Mouse (Mus musculus) lung, adult 18-20 months (tissue): ENCODE data around the gene Egfl8.
A peak's percentile ranks its signal among the peaks of the same experiment; 100 is the strongest.

ENCODE experiments used
- DNase-seq, 2 experiments: peaks; one replicate each; pipeline ENCODE4 v3.0.0; 2022; ENCODE audit warnings: mixed read lengths in 2 of 2

Egfl8 gene

DNA sequence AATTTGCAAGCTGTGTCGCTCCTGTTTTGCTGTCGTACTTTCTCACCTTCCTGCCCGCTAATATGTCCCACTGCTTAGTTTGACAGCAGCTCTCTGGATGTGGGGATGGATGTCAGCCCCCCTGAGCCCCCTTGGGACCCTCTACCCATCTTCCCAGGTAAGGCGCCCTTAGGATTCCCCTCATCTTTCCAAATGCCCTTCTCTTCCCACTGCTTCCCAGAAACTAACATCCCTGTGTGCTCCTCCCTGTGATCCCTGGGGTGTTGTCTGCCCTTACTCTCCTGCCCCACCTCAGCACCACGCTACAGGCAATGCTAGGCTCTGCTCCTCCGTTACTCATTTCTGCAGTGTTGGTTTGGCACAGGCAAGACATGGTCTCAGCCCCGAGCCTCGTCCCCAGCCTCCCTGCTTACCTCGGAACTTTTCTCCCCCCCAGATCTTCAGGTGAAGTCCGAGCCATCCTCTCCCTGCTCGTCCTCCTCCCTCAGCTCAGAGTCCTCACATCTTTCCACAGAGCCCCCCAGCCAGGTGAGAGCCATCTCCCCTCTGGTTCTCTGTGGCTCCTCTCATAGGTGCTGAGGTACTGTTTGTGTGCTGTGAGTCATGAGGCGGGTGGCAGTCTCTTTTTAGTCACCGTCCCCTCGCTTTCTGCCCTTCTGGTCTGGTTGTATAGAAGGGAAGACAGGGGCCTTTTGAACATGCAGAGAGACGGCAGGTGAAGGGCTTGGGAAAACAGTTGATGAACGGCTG, 32.5 kb upstream of the Egfl8 start:
- no peak for DNase-seq

DNA sequence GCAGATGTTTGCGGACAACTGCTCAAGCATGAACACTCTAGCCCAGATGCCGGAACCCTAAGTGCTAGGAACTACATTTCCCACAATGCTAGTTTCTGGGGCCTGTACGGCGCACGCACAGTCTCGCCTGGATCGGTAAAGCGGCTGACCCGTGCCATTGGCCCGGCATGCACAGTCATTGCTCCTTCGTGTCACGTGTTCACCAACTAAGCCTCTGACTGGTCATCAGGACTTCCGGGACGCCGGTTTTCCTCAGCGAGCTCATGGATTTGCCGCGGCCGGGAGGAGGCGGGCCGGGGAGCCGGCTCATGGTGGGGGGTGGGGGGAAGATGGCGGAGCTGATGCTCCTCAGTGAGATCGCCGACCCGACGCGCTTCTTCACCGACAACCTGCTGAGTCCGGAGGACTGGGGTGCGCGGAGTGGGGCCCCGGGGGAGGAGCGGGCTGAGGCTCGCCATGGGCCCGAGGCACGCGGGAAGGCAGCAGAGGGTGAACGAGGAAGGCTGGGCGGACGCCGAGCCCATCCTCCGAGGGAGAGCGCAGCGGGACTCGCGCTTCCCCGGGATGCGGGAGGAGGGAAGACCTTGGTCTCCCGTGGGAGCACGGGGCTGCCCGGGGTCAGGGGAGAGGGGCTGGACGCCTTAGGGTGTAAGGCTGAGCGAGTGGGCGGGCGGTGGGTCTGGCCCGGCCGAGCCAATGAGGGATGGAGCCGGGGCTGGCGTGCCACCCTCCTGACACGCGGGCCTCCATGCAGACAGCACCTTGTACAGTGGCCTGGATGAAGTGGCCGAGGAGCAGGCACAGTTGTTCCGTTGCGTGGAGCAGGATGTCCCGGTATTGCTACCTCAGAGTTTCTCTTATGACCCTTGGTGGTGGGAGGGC, 31.4 kb upstream of the Egfl8 start, which contains the start of gene Atf6b:
Atf6b (plus strand) TSS at position 241 of the 882 bp plus-strand sequence.
- DNase-seq = peak; percentile 98 to 99

DNA sequence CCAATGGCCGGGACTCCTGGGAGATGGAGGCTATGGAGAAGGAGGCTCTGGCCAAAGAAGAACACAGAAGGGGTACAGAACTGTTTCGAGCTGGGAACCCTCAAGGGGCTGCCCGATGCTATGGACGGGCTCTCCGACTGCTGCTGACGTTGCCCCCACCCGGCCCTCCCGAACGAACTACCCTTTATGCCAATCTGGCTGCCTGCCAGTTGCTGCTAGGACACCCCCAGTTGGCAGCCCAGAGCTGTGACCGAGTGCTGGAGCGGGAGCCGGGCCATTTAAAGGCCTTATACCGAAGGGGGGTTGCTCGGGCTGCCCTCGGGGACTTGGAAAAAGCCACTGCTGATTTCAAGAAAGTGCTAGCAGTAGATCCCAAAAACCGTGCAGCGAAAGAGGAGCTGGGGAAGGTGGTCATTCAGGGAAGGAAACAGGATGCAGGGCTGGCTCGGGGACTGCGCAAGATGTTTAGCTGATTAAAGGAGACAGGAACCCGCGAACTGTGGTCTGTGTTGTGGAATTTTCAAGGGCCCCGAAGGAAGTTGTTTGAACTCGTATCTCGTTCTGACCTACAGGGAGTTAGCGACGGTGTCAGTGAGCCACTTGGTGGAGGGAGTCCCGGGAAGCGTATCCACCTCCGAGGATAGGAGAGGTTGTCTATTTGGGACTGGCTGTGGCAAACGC, 30.2 kb upstream of the Egfl8 start:
- no peak for DNase-seq

DNA sequence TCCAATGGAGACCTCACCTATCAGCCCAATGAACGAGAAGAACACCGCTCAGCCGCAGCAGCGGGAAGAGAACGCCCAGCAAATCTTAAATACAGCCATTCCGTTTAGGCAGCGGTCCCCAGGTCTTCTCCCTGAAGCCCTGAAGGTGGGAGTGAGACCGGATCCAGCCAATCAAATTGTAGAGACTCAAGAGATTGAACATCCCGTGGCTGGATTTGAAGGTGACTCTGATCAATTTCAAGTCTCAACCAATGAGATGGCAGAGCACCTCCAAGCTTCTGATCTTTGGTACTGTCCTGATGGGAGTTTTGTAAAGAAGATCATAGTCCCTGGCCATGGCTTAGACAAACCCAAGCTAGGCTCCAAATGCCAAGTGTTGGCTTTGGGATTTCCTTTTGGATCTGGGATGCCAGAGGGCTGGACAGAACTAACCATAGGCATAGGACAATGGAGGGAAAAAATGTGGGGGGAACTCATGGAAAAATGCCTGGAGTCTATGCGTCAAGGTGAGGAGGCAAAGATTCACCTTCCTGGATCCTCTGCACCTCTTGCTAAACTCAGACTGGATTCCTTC, 29.6 kb upstream of the Egfl8 start:
- no peak for DNase-seq

DNA sequence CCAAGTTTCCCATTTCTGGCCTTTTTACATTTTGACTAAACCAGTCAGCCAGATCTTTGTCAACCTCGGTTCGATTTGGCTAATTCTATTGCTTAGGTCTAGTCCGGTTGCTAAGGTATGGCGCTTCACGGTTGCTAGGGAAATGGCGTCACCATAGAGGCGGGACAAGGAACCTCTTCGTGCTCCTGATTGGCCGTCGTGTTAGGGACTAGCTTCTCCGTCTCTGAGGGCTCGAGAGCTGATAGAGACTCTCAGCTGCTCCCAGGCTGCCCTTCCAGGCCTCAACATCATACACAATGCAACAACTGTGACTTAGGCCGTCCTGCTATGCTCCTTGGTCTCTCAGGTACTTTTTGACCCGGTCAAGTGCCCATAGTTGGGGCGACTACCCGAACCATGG, 28.8 kb upstream of the Egfl8 start, which contains the start of gene Fkbpl:
Fkbpl (plus strand) TSS at position 157 of the 400 bp plus-strand sequence.
- peak; percentile 97 to 98 for DNase-seq

DNA sequence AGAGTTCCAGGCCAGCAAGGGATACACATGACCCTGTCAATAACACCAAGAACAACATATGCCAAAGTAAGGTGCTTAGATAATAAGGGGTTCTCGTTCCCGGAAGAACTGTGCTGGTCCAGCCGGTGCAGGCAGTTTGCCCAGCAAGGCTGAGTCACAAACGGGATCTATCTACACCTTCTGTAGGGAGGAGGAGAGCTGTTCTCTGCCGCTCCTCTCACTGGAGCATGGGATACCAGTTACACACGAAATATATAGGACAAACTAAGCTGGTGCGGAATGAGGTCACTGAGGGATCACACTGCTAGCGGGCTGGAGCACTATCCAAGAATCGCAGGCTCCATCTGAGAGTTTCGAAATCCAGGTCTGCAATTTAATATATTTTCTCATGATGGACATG, 28.2 kb upstream of the Egfl8 start:
- DNase-seq = no peak

DNA sequence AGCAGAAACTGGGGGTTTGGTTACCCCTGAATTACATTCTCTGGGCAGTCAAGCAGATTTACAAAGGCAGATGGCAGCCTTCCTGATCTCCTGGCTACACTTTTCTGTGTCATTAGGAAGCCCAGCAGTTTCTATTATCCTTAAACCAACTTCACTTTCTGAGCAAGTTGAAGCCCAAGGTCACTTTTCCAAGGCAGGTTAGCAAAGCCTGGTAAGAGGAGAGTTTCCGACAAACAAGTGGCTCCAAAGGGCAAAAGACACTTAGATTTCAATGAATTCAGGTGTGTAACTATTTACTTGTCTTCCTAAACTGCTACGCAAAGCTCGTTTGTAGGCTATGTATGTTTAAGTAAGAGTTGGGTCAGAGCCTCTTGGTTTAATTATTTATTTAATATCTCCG, 27.6 kb upstream of the Egfl8 start:
- DNase-seq = no peak

DNA sequence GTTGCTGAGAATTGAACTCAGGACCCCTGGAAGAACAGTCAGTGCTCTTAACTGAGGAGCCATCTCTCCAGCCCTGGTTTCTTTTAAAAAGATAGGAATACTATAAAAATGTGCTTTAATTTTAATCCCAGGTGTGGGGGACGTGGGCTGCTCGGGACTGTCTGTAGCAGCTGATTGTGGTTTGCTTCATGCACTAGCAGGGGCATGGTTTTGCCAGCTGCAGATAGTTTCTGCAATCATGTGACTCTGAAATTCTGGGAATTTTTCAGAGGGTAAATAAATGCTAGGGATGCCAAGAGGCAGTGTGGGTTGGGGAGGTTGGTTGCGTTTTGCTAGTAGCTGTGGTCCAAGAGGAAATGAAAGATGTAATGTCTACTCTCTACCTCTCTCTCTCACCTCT, 26.2 kb upstream of the Egfl8 start:
- DNase-seq = no peak

DNA sequence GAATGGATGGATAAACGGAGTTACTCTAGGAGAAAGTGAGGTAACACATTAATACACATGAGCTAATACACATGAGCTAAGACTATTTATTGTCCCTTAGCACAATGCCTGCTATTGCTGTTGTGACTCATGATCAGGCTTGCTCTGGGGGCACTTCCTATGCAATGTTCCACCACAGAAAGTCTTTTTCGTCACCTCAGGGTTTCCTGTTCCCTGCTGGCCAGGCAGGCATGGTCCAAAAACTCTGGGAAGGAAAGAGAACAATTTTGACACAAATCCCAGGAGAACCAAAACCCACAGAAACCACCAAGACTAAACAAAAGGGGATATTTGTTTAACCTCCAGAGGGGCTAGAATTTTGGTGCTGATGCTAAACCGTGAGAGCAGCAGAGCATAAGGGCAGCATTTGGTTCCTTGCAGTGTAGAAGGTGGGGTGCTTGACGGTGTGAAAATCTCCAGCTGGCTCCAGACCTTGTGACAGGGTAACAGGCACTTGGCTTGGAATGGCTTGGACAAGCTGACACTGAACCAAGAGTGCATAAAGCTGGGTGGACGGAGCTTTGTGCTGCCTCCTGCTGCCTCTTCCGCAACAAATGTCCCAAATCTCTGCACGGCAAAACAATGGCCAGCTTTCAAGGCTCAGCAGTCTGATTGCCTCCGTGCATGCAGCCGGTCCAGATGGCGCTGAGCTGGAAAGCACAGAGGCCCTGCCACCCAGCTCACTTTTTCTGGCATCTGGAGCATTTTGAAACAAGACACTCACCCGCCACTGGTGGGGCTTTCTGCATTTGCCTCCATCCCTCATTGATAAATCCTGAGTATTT, 25.2 kb upstream of the Egfl8 start:
- no peak for DNase-seq

DNA sequence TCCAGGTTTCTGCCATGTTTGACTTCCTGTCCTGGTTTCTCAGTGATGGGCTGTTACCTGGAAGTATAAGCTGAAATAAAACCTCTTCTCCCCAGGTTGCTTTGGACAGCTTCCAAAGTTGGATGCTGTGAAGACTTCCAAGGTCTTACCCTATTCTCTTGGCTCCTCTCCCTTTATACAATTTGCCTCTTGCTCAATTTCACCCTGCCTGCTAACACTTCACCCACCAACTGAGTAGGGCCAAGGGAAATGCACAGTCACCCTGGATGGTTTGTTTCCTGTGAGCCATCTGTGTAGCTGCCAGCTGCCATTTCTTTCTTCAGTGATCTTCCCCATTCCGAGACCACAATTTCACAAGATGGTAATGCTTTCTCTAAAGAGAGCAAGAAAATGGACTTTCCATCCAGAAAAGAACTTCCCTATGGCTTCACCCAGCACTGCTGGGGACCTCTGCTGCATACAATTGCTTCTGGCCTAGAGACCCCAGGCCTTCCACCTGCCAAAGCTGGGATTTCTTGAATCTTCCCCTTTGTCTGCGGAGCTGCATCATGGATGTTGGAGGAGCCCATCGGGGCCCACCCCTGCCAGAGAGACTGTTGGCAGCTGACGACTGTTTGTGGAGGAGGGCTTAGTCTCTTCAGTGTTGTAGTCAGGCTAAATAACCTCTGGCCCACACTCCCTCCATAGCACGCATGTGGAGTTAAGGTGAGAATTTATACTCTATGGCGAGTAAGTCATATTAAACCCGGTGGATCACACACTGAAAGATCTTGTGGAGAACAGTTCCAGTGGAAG, 23.9 kb upstream of the Egfl8 start:
- no peak for DNase-seq

DNA sequence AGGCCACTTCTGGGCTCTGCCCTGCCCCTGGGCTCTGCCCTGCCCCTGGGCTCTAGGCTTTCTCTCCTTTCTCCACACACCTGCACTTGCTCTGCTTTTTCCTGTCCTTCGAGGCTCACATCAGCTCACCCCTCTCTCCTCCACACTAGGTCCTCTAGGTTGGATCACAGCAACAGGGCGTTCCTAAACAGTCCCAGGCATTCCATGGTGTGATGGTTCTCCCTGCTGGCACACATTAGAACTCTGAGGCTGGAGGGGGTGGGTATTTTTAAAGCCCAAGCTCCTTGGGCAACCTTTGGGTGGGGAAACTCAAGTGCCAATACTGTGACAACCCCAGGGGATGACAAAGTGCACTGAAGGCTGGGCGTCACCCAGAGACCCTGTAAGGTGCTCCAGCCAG, 21.7 kb upstream of the Egfl8 start:
- no peak for DNase-seq

DNA sequence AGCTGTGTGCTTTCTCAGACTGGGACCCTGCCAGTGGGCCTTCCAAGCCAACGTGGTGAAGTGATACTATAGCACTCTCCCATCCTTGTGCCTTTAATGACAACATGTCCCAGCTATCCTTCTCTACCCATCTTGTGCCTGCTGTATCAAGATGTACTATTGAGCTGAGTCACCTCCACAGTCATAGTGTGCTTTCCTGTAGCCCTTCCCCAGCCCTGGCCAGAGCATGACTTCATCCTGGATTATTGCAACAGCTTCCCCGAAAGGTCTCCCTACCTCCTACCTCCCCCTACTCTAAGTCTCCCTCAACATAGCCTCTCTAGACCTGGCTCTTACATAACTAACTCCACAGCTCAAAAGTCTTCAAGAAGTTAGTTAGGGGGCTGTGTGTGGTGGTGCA, 19.9 kb upstream of the Egfl8 start:
- no peak for DNase-seq

DNA sequence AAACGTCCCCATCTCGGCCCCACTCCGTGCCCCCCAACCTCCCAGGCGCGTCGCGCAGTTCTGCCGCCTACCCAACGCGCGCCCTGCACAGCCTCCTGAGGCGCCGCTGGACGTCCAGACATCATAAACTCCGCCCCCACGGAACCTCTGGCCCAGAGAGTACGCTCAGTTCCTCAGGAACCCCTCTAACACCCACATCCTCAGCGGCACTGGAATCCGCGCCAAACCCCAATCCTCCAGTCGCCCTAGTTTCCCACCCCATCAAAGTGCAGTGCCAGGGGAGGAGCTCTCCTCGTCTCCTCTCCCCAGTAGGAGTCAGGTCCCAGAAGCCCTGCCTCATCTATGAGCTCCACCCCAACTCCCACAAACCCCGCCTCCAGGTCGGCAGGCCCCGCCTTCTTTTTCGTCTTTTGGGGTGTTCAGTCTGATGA, 16.5 kb upstream of the Egfl8 start:
- DNase-seq = peak; percentile 91

DNA sequence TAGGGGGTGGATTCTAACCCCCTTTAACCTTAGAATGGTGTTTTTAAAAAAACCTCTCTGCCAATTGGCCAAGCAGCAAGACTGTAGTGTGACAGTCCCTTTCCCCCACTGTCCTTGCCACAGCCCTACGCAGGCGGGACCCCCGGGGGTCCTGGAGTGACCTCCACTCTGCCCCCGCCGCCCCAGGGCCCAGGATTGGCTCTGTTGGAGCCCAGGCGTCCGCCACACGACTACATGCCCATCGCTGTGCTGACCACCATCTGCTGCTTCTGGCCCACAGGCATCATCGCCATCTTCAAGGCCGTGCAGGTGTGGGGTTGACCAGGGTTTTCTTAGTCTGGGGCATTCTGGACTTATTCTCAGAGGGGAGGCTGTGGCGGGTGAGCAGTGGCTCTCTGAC, 15.9 kb upstream of the Egfl8 start:
- no peak for DNase-seq

DNA sequence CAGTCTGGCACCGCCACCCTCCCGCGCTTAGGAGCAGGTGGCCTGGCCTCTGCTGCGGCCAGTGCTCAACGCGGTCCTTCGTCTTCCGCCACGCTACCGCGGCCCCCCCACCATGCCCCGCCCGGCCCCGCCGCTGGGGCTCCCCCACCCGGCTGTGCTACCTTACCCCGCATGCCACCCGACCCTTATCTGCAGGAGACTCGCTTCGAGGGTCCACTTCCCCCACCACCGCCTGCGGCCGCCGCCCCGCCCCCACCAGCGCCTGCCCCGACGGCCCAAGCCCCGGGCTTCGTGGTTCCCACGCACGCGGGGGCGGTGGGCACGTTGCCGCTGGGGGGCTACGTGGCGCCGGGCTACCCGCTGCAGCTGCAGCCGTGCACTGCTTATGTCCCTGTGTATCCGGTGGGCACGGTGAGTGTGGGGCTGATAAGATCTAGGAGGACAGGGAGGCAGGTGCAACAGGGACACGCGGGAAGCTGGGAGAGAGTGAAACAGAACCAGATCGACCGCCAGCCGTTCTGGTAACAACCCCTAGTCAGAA, 15.1 kb upstream of the Egfl8 start:
- DNase-seq = no peak

DNA sequence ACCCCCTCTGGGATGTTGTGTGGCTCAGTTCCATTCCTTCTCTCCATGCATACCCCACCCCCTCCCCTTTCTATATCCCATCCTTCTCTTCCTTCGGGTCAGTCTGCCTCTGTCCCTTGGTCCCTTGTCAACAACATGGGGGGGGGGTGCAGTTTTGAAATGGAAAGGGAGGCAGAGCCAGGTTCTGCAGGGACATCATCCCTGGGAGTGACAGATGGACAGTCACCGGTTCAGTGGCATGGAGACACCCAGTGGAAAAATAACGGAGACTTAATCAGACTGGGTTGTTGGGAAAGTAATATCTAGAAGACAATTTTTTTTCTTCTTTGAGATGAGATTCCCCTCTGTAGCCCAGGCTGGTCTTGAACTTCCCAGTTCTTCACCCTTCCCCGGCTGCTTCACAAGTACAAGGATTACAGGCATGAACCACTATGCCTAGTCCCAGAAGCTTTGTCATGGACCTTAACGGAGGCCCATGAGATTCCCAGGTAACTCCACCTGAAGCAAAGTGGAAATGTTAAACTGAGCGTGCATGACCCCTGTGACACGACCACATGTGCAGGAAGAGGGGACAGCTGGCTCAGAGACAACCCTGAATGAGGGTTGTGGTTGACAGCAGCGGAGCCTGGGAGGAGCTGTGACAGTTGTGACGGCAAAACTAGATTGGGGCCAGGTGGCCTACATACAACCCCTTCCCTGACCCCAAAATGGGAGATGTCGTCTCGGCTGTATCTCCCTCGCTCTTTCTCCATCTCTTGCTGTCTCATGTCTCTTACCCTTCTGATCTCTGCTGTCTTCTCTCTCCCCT, 14.2 kb upstream of the Egfl8 start:
- no peak for DNase-seq

DNA sequence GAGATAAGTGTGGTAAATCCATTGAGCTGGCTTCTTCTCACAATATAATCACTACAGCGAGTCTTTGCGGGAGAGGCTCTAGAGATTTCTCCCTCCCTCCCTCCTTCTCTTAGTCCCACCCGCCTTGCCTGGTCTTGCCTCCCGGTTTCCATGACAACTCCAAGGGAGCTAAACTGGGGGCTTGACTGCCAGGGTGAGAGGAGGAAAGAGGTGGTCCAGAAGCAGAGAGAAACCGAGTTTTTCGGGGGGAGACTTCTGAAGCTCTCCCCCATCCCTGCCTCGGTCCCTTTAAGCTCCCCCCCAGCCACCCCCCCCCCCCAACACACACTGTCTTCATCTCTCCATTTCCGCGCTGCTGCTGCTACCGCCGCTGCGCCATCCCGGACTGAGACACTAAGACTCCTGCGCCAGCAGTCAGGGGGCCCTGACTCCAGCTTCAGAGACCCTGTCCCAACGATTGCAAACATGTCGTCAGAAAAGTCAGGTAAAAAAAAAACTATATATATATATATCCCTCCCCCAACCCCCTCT, 13.5 kb upstream of the Egfl8 start, which contains the start of gene Prrt1:
Prrt1 (plus strand) TSS at position 313 of the 531 bp plus-strand sequence.
- DNase-seq = no peak

DNA sequence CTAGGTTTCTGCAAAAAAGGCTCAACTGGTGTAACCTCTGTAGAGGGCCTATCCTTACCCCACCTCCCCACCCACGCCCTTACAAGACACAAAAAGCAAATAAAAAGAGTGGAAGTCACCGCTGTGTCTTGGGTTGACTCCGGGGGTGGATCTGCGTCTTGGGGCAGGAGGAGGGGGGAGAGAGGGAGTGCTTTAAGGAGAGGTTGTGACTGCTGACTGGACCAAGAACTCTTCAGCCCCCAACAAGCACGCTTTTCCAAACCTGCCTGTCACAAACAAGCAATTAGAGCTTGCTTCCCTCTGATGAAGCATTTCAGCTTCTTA, 12.8 kb upstream of the Egfl8 start:
- DNase-seq = no peak

DNA sequence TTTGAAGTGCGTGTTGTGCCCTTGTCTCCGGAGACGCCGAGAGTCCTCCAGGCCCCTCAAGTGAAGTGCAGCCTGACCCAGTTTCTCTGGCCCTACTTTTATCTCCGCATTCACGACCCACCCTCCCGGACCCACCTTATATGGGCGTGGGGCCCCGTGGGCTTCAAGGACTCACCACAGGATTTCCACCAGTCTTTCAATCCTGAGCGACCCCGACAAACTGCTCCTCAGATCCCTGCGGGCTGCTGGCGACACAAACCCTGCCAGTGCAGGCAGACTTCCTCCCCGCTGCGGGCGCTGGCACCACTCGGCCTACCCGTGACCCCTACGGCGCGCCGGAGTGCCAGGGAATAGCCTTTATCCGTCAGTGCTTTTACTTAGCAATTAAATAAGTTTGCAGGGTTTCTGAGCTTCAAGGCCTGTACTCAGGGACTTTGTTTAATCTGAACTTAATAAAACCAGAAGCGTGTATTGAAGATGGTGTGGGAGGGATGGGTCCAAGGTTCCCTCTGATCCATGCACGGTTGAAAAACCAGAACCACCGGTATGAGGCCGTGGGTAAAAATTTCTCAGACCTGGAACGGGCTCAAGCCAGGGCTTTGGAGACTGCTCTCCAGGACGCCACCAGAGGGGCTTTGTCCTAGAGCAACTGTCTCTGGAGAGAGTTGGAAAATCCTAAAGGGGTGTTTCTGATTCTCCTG, 12.3 kb upstream of the Egfl8 start, which contains the start of gene Ppt2:
Ppt2 (minus strand) TSS at position 568 of the 701 bp plus-strand sequence.
- peak in 1 of 2 experiments; percentile 60 for DNase-seq
